Mouse (Mus musculus) lung, postnatal 14 days (tissue): Measurements from ENCODE around the gene Gpc6.
A peak's percentile ranks its signal among the peaks of the same experiment; 100 is the strongest.

ENCODE experiments used
- DNase-seq: peaks from one replicate; pipeline ENCODE4 v3.0.0; 2021

Gene Gpc6

GRCm38 (mm10) chr14:117648199-117648960, 723.3 kb downstream of the Gpc6 start:
- DNase-seq: no peak

- no peak for DNase-seq
These were observed 725.0 kb downstream of the Gpc6 start for GRCm38 (mm10) chr14:117650141-117650540.

DNA sequence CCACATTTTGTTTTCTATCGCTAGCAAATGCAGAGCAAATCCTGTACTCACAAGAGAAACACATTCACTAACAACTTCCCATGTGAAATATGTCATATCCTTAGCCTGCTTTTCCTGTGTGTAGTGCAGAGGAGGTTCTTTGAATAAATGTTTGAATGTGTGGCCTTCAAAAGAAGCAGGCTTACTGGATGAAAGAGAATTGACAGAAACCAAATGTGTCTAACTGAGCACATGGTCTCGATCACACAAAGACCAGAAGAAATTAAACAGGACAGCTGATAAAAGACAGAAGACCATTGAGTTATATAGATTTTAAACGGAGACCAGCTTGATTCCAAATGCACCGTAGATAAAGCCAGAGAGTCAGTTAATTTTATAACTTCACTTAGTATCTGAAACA, 726.2 kb downstream of the Gpc6 start:
- no peak for DNase-seq

- DNase-seq: no peak
These were observed 726.8 kb downstream of the Gpc6 start for GRCm38 (mm10) chr14:117651938-117652337.

DNA sequence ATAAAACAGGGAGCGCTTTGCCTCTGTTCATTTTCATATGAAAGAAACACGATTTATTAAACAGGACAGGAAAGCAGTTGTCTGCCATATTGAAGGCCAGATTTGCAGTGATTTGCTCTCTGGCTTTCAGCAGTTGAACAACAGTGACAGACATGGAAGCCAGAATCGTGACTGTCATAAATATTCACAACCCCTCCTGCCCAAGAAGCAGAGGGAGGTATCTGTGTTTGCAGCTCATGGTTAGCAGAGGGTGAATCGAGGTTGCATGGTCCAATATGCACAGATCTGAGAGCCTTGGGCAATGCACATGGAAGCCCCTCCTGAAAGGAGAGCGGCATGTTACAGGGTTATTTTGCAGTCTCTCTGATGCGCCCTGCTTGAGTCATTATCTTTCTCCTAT, 730.3 kb downstream of the Gpc6 start:
- DNase-seq: no peak

GRCm38 (mm10) chr14:117659198-117659761, 734.2 kb downstream of the Gpc6 start:
- DNase-seq: no peak

- no peak for DNase-seq
These were observed 737.1 kb downstream of the Gpc6 start for GRCm38 (mm10) chr14:117662261-117662660.

DNA sequence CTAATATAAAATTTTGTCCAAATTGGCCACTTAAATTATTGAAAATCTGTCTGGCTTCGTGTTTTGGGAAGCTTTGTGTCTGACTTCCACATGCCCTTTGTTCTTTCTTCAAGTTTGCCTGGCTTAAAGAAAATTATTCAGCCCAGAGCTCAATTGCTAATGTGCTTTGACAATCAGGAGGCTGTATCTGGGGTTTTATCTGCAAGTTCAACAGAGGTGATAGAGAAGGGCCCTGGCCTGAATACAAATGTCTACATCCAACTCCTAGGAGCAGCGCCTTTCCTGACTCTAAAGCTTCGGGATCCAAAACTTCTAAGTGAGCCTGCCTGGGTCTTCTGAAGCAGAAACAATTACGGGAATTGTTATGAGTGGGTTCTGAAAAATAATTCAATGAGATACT, 739.7 kb downstream of the Gpc6 start:
- DNase-seq: no peak

- DNase-seq: no peak
These were observed 741.0 kb downstream of the Gpc6 start for GRCm38 (mm10) chr14:117666126-117666525.

- DNase-seq: no peak
These were observed 748.4 kb downstream of the Gpc6 start for GRCm38 (mm10) chr14:117673541-117673940.

DNA sequence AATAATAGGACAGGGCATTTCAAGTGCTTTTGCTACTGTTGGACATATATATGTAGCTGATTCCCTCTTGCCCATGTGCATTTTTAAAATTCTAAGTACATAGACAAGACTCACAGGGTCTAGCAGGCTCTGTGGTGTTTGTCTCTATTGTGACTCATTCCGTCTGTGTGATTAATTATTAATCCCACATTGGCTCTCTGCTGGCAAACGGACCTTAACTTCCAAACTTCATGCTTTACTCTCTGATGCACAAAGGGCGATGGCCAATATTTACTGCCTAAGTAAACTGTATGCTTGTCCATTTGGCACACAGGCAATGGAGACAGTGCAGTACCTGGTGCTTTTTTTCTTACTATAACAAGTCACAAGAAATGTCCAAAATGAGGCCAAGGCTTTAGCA, 749.4 kb downstream of the Gpc6 start:
- DNase-seq: no peak

DNA sequence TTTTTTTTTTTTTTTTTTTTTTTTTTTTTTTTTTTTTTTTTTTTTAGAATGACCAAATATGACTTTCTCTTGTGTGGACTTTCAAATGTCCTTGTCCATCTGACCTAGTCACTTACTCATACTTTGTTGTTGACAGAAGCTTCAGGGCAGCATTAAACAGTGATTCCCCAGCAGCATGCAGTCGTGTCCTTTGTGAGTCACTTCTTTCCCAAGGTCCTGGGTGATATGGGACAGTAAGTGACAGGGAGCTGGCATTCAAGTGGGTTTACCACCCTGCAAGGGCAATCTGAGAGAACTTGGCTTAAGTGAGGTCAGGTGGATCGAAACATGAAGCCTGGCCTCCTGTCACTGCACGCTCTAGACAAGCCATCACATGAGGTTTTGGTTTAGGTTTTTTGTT, 754.8 kb downstream of the Gpc6 start:
- DNase-seq: no peak

GRCm38 (mm10) chr14:117681321-117681921, 756.3 kb downstream of the Gpc6 start:
- DNase-seq: no peak

- no peak for DNase-seq
These were observed 758.0 kb downstream of the Gpc6 start for GRCm38 (mm10) chr14:117683149-117683548.

DNA sequence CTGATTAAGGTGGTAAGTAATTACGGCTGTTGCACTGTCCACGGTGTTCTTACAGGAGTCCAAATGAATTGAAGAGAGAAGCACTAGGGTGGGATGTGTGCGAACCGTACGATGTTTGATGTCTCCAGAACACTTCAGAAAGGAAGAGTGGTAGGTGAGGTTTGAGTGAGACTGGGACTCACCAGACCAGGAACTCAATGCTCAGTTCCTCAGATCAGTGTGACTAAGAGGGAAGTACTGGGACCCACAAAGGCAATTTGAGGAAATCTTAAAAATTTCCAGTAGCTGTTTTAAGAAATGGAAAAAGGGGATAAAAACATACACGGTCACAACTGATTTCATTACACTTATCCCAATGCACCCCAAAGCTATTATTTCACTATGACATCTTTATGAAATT, 764.7 kb downstream of the Gpc6 start:
- no peak for DNase-seq

DNA sequence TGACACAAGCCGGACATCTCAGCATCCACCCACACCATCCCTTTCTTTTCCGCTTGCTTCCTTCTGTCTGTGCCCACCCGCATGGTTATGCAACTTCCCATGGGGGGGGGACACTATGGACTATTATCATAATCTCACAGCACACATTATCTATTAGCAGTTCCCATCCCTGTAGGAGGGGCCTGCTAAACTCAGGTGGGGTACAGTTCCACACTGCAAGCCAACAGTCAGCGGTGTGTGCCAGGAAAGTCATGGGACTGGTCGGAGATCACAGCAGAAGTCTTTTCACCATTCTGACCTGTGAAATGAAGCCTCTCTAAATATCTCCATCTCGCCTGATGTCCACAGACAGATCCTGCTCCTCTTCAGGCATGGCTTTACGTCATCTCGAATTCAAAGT, 770.5 kb downstream of the Gpc6 start:
- no peak for DNase-seq

DNA sequence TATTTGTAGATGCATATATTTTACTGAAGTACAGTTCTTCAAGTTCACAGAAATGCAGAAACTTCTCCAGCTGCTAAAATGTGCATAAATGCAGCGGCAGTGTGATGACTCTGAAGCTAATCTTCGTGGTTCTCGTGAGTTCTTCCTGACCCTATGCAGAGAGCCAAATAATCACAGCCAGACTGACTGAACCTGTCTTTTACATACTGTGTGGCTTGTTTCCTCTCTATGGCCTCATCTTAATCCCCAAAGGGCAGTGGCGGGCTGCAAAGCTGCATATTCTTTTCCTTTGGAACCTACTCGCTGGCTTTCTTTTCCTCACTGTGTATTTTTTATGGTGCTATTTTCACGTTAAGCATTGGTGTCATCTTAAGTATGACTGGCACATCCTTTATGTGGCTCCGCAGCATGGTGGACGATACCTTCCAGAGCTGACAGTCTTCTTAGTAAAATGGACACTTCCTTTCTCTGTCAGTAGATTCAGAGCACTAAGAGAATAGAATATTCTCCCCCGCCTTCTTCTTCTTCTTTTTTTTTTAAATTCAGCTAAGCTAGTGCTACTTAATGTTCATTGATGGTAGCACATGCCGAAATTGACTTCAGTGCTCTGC, 775.7 kb downstream of the Gpc6 start:
- DNase-seq: no peak

DNA sequence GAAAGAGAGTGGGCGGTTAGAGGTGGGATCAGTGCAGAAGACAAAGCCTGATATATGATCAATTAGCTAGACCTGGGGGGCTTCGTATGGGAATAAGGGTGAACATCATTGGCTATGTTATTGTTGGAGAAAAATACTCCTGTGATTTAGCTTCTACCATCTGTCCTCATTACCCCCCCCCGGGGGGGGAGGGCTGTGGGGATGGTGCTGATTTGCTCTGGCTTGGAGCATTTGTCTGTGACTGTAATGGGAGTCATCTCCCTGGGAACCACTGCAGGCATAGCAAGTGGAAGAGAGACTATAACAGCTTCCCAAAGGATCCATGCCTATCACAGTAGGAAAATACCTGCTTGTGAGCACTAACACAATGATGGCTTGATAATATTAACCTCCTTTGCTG, 783.7 kb downstream of the Gpc6 start:
- DNase-seq: no peak

- DNase-seq: peak; percentile 4
These were observed 785.4 kb downstream of the Gpc6 start for GRCm38 (mm10) chr14:117710463-117710911.

- no peak for DNase-seq
These were observed 787.2 kb downstream of the Gpc6 start for GRCm38 (mm10) chr14:117712311-117712710.

- DNase-seq: no peak
These were observed 789.0 kb downstream of the Gpc6 start for GRCm38 (mm10) chr14:117714165-117714564.

- DNase-seq: no peak
These were observed 791.2 kb downstream of the Gpc6 start for GRCm38 (mm10) chr14:117716305-117716704.

- no peak for DNase-seq
These were observed 803.6 kb downstream of the Gpc6 start for GRCm38 (mm10) chr14:117728741-117729140.

- no peak for DNase-seq
These were observed 830.1 kb downstream of the Gpc6 start for GRCm38 (mm10) chr14:117755231-117755630.
